Mouse (Mus musculus): Measurements from ENCODE around the gene Tob2.

- TF ChIP-seq POLR2A (IDR thresholded peaks at IDR 0.05; ENCODE audit: insufficient read depth, low read depth, low read length), result peak; percentile 55
- TF ChIP-seq CTCF (IDR thresholded peaks at IDR 0.05; ENCODE audit: insufficient read depth, low read depth, low read length), result no peak
These were observed 56.4 kb downstream of the Tob2 start, which contains the start of gene Tef for GRCm38 (mm10) chr15:81802001-81802890.
